Mouse (Mus musculus) cortical plate, adult 2 months (tissue): ENCODE results near the gene Lrrd1.

Source experiments
- CTCF ChIP-seq: fragments of 200-500 bp; IDR thresholded peaks from 2 replicates; pipeline ENCODE4 v1.5.1; 2011; ENCODE audit warnings: mild to moderate bottlenecking, control low read depth, low read length; ENCODE audit not compliant: insufficient read depth; ENCODE audit errors: extremely low read depth
- POLR2A ChIP-seq: fragments of 200-500 bp; IDR thresholded peaks from 2 replicates; pipeline ENCODE4 v1.6.1; 2011; ENCODE audit warnings: mild to moderate bottlenecking, low read length, control low read depth; ENCODE audit not compliant: insufficient read depth; ENCODE audit errors: extremely low read depth

- TF ChIP-seq POLR2A (no peak), CTCF (no peak)
These were observed 28.5 kb downstream of the Lrrd1 start for GRCm38 (mm10) chr5:3873485-3873884.
